Mouse (Mus musculus): ENCODE measurements around the gene Trim27.

GRCm38 (mm10) chr13:21195406-21196228 lies 16.4 kb downstream of the Trim27 start:
- TF ChIP-seq CTCF (IDR thresholded peaks at IDR 0.05; ENCODE audit: low read depth), result no peak
- no peak for TF ChIP-seq EP300 (IDR thresholded peaks at IDR 0.05; ENCODE audit: low read depth)
